Mouse (Mus musculus): ENCODE data around the gene 4430402I18Rik.

DNA sequence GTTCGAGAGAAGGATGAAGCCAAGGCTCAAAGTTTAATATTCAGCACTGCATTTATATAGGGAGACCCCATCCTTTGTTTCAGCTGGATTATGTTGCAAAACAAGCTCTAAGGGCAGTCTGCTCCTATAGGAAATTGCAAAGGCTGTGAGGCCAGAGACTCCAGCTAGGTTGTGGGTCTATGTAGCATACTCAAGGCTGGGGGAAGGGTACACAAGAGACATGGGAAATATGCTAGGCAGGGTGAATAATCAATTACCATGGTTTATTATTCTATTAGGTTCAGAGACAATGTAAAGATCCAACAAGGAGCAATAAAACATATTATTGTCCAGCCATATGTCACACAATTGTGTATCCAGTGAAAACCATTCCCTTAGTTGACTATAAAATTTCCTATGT is 75.7 kb downstream of the 4430402I18Rik start:
- TF ChIP-seq ZKSCAN1 (IDR thresholded peaks at IDR 0.05; ENCODE audit: borderline replicate concordance, low read depth, low read length), result no peak
- TF ChIP-seq POLR2A (IDR thresholded peaks at IDR 0.05; ENCODE audit: low read depth, low read length), result no peak
- TF ChIP-seq CTCF (conservative IDR thresholded peaks at IDR 0.05 in 1 of 2, IDR thresholded peaks at IDR 0.05 in 1 of 2; ENCODE audit: low read depth in 2 of 2, low read length in 2 of 2), result no peak
- no peak for TF ChIP-seq POLR2AphosphoS2 (IDR thresholded peaks at IDR 0.05; ENCODE audit: low read depth, low read length)
- no peak for TF ChIP-seq MEF2A (IDR thresholded peaks at IDR 0.05; ENCODE audit: borderline replicate concordance, low read depth, low read length)
